Comparison of ENCODE assay signal across 10 mouse cellular contexts in genomic region chr1:89245202-89246003, GRCm38 (mm10).
DNase-seq lines count a peak whose midpoint lies in the region; ATAC-seq and TF ChIP-seq lines count a peak whose summit lies in the region.
"Had no signal": no experiment of that assay in that cellular context is flagged by ENCODE, and none has a peak within 500 bp of the region (broad histone marks: within the 10 kb centered on the region; RNA-seq: fewer than 3 reads in every experiment).

No protein-coding gene starts in this region.

- H3K4me1 ChIP-seq in embryonic facial prominence, embryonic 13.5 days: peaks cover 18% of the 10 kb centered on the region
- H3K4me1 ChIP-seq in hindbrain, postnatal 0 days (ENCODE audit: insufficient read depth, low read length): no peaks in the 10 kb centered on the region
- H3K4me1 ChIP-seq in neural tube, embryonic 13.5 days (replicated peaks): peaks cover 13% of the 10 kb centered on the region

- H3K9me3 ChIP-seq in embryonic facial prominence, embryonic 13.5 days: peaks cover 8% of the 10 kb centered on the region
- no peaks in the 10 kb centered on the region for H3K9me3 ChIP-seq in hindbrain, postnatal 0 days (ENCODE audit: low read length)
- peaks cover 8% of the 10 kb centered on the region; the same call in 1 of the 2 replicates for H3K9me3 ChIP-seq in neural tube, embryonic 13.5 days

- TF ChIP-seq CTCF in hindbrain, postnatal 0 days (IDR thresholded peaks at IDR 0.05; ENCODE audit: low read depth): no peak
- no peak for TF ChIP-seq CTCF in left cerebral cortex, adult 2 months (IDR thresholded peaks at IDR 0.05)

- H3K4me3 ChIP-seq in embryonic facial prominence, embryonic 13.5 days: no peak overlapping the region
- H3K4me3 ChIP-seq in hindbrain, postnatal 0 days (ENCODE audit: low read length): no peak overlapping the region
- H3K4me3 ChIP-seq in neural tube, embryonic 13.5 days: no peak overlapping the region
- no peak overlapping the region for H3K4me3 ChIP-seq in left cerebral cortex, adult 2 months

- H3K9ac ChIP-seq in embryonic facial prominence, embryonic 13.5 days: peak overlapping the region; percentile 17; the same call in 1 of the 2 replicates
- H3K9ac ChIP-seq in hindbrain, postnatal 0 days (replicated peaks; ENCODE audit: low read length): no peak overlapping the region
- H3K9ac ChIP-seq in neural tube, embryonic 13.5 days: no peak overlapping the region

- intact Hi-C loops in gastrocnemius, postnatal 36 days (cut with DNase I): no loop called here
- intact Hi-C loops in left cerebral cortex, adult 2 months (cut with DNase I): no loop called here

- 24% methylated on average over 11 of the region's 11 CpGs for WGBS in embryonic facial prominence, embryonic 13.5 days
- WGBS in hindbrain, postnatal 0 days: 14% methylated on average over 11 of the region's 11 CpGs
- WGBS in neural tube, embryonic 13.5 days: 26% methylated on average over 11 of the region's 11 CpGs

- H3K36me3 ChIP-seq in embryonic facial prominence, embryonic 13.5 days: no peaks in the 10 kb centered on the region
- no peaks in the 10 kb centered on the region for H3K36me3 ChIP-seq in hindbrain, postnatal 0 days (ENCODE audit: insufficient read depth, low read length)
- no peaks in the 10 kb centered on the region for H3K36me3 ChIP-seq in neural tube, embryonic 13.5 days

- peak; percentile 17 for DNase-seq in adrenal gland, adult 2 months
- no peak for DNase-seq in adrenal gland, adult 8-10 months
- peak; percentile 63 for DNase-seq in hindbrain, postnatal 0 days (ENCODE audit: low spot score)
- no peak for DNase-seq in gastrocnemius, postnatal 36 days
- no peak for DNase-seq in left cerebral cortex, adult 2 months (ENCODE audit: extremely low spot score in 1 of 2, low spot score in 2 of 2)
- no peak for DNase-seq in kidney, adult 18-20 months
- DNase-seq: cerebellum, adult 9-10 months; gastrocnemius, postnatal 10 days had no signal

- peak overlapping the region; percentile 18; the same call in 1 of the 2 replicates for H3K4me2 ChIP-seq in embryonic facial prominence, embryonic 13.5 days
- H3K4me2 ChIP-seq in hindbrain, postnatal 0 days (ENCODE audit: low read depth, low read length): no peak overlapping the region
- no peak overlapping the region for H3K4me2 ChIP-seq in neural tube, embryonic 13.5 days

- no peak for ATAC-seq in embryonic facial prominence, embryonic 13.5 days (ENCODE audit: insufficient number of reproducible peaks, insufficient read depth, low FRiP score, low TSS enrichment, low read depth)
- ATAC-seq in hindbrain, postnatal 0 days: peak; percentile 70
- no peak; the same call in 1 of the 2 replicates for ATAC-seq in neural tube, embryonic 13.5 days (ENCODE audit: low read depth)

- H3K27ac ChIP-seq in embryonic facial prominence, embryonic 13.5 days: peak overlapping the region; percentile 51
- H3K27ac ChIP-seq in hindbrain, postnatal 0 days: peak overlapping the region; percentile 8; the same call in 1 of the 2 replicates
- H3K27ac ChIP-seq in neural tube, embryonic 13.5 days (replicated peaks): peak overlapping the region; percentile 75
- H3K27ac ChIP-seq in left cerebral cortex, adult 2 months: no peak overlapping the region

- H3K27me3 ChIP-seq in embryonic facial prominence, embryonic 13.5 days: no peaks in the 10 kb centered on the region
- H3K27me3 ChIP-seq in hindbrain, postnatal 0 days (ENCODE audit: insufficient read depth, low read length): no peaks in the 10 kb centered on the region
- H3K27me3 ChIP-seq in neural tube, embryonic 13.5 days: no peaks in the 10 kb centered on the region

Comparison
In these comparisons a context has a peak if more than half of its experiments do, and no peak if none do; other contexts are left out.
1. DNase-seq: peak in adrenal gland, adult 2 months (single experiment) and hindbrain, postnatal 0 days (single experiment); none in adrenal gland, adult 8-10 months (single experiment), gastrocnemius, postnatal 36 days (0 of 2), left cerebral cortex, adult 2 months (0 of 2) and kidney, adult 18-20 months (single experiment).